Mouse (Mus musculus) liver, postnatal 0 days (tissue): ENCODE measurements around the gene Mta3.

ENCODE experiments used
- CTCF ChIP-seq: sonication (generic); IDR thresholded peaks from 2 replicates; pipeline ENCODE4 v1.5.1; 2016; ENCODE audit warnings: antibody characterized with exemption, low read depth
- EP300 ChIP-seq: IDR thresholded peaks from 2 replicates; pipeline ENCODE4 v1.6.1; 2016; ENCODE audit warnings: antibody characterized with exemption, low read depth, mild to moderate bottlenecking

DNA sequence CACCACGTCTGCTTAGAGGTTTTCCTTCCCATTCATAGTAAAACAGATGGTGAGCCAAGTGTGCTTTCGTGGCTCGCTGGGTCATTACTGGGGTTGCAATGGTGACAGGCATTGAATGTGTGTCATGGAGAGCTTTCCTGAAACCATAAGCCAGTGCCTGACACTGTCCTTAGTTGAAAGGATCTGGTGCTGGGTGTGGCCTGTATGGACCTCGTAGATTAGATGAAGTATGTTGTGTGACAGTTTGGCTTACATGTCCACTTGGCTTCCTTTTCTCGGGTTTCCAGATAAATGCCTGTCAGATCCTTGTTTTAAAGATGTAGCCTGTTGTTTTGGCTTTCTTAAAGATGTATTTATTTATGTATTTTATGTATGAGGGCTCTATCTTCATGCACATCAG, 74.3 kb downstream of the Mta3 start:
- TF ChIP-seq CTCF (no peak), EP300 (peak; percentile 84; the same call in 1 of the 2 replicates)
